Mouse (Mus musculus): ENCODE results near the gene Rpl18.

Gene Rpl18

DNA sequence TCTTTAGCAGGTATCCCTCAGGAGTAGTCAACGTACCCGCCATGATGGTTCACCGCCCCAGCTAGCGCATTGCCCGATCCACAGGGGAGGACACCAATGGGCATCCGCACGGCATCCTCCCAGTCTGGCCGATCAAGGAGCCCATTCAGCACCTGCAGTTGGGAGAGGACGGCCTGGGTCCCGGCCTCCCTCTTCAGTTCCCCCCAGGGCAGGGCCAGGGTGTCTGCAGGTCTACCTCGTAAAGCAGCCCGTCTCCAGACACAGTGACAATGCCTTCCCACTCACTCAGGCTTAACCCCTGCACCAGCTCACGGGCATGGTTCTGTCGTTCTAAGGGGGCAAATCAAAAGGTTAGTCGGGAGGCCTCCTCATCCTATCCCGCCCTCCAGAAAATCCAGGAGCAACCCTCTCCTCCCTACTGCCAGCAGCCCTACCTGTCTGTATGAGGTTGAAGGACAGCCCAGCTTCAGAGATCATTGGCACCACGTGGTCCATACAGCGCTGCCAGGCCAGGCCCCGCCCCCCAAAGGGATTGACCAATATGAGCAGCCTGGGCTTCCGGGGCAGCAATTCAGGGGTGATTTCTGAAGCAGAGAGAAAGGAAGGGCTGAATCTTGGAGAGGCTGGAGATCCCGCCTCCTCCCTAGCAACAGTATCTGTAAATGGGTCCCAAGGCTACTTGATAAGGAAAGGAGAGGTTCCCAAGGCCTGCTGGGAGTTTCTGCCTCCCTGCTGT is 3.1 kb upstream of the Rpl18 start:
- CTCF ChIA-PET = interaction anchor here (0.6 kb wide), 1 partner anchor 64 kb away, joined by 6 read pairs; no protein-coding TSS in a partner anchor

DNA sequence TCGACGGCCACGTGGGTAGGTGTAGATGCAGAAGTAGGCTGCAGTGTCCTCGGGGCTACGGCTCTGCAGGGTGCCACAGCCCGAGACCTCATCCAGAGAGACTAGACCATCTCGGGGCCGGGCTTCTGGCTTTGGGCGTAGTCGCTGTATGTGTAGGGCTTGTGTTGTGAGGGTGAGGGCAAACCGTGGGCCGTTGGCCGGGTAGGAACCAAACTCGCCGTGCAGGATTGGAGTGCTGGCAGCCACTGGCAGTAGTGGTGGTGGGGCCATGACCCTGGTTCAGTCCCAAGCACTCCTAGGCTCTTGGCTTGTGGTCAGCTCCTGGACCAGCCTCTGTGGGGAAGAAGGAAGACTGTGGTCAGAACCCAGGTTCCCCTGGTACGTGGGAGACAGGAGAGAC is 1.9 kb upstream of the Rpl18 start:
- CTCF ChIA-PET = no interaction called here

DNA sequence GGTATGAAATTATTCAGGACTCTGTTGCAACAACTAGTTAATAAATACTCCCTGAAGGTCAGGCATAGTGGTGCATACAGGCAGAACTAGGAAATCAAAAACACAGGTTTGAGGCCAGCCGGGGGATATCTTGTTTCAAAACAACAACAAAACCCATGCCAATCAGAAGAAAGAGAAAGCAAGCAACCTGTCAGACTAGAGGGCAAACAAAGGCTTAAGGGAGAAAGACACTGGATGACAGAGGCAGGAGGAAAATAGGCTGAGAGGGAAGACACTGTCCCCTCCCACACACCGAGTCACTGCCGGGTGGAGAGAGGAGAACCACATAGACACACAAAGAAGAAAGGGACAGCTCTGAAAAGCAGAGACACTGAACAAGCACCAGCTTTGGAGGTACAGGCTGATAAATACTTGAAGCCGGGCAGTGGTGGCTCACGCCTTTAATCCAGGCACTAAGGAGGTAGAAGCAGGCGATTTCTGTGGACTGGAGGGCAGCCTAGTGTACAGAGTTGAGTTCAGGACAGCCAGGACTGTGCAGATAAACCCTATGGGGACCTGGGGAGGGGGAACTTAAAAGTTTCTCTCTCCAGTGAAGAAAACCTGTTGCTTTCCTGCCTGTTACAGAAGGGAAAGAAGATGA is 1.3 kb upstream of the Rpl18 start:
- CTCF ChIA-PET = interaction anchor here (0.9 kb wide), 1 partner anchor 9 kb away, joined by 3 read pairs; the partner anchor contains the start of gene Dbp

DNA sequence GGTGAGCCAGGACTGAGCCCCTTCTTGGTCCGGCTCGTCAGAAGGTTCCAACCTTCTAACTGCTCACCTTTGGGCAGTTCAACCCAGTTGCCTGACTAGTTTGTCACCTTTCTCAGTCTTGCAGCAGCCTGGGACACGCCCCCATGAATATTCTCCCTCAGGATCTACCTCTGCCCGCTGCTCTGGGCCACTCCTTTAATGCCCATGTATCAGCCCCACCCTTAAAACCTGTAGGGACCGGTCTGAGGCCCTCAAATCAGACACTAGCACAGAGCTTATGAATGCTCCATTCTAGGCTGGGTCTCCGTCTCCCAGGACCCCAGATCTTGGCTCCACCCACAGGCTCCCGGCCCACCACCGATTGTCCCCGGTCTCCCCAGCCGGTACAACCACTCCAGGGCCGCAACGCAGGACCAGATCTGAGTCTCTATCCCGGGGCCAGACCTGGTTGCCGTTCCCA is 597 bp upstream of the Rpl18 start:
- CTCF ChIA-PET = interaction anchor here (0.7 to 0.9 kb wide), 2 partner anchors 9 to 204 kb away, joined by 3 read pairs; partner anchors contain the start of gene Dbp

DNA sequence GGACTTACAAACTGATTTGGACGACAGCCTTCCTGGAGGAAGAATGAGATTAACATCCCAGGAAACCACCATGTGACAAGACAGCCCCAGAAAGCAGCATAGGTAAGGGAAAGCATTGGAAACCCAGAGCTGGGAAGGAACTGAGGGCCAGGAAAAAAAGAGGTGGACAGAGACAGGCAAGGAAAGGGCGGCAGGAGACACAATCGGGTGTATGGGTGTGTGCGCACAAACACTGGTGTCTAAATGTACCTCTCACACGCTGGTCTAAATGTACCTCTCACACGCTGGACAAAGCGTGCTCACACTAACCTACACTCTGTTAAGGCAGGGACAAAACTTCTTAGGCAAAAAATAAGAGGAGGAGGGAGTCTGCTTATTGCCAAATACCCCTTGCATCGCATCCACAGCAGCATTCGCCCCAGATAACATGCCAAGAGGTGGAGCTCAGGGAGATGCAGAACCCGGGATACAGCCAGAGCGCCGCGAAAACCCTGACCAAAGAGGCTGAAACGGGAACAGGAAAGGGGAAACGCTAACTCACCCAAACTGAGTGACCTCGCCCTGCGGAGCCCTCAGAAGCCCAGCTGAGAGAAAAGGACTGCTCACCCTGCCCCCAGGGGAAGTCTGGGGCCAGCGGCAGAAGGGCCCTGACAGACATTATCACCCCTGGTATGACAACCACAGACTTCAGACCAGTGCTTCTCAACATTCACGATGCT is 643 bp downstream of the Rpl18 start:
- CTCF ChIA-PET = no interaction called here

DNA sequence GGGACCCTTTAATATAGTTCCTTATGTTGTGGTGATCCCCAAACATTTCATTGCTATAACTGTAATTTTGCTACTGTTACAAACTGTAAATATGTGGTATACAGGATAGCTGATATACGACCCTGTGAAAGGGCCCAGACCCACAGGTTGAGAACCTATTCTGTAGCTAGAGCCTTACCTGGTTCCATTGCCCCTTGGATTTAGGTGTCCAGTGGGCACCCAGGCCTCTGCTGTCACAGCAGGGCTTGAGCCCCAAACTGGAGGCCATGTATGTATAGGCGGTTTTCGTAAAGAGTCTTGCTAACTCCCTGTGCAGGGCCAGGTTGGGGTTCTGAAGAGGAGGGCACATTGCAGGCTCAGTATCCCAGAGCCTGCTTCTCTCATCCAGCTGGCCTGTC is 1.2 kb downstream of the Rpl18 start:
- CTCF ChIA-PET = interaction anchor here (0.6 to 1.2 kb wide), 2 partner anchors 12 to 83 kb away, joined by 3 to 11 read pairs; partner anchors contain the start of gene Dbp

DNA sequence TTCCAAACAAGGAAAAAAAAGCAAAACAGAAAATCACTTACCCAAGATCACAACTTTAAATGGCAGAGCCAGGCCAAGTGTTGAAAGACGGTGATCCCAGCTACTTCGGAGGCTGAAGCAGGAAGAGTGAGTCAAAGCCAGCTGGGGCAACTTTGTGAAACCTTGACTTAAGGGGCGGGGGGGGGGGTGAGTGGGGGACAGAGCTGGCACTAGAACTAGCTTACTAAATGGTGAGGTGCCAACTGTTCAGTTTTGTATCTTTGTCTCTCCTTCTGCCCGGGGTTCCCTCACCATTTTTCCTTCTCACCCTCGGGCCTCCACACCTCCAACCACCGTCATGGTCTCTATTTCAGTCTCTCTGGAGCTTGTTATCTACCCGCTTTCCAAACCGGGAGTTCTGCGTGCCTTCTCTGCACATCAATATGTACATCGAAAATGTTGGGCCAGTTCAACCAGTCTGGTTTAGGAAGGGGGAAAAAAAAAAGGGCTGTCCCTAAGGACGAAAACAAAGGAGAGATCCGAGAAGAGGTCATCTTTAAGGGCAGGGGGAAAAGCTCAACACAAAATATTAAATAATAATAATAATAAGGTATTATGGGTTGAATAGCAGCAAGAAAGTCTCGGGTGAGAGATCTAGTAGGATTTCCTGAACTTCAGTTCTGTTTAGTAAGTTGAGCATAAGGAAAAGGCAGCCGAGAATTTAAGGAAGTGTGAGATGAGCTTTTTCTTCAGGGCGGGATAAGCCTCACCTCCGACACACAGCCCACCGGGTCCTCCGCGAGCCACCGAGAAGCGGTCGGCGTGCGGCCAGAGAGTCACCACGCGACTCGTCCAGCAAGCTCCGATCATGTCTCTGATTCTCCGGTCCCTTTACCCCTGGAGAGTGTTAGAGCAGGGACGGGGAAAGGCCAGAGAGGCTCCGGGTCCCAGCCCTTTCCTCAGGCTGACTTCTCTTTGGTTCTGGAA is 2.0 kb downstream of the Rpl18 start:
- CTCF ChIA-PET = interaction anchor here (0.5 to 1.2 kb wide), 4 partner anchors 9 to 158 kb away, joined by 3 to 11 read pairs (median 8); partner anchors contain the start of gene Dbp

DNA sequence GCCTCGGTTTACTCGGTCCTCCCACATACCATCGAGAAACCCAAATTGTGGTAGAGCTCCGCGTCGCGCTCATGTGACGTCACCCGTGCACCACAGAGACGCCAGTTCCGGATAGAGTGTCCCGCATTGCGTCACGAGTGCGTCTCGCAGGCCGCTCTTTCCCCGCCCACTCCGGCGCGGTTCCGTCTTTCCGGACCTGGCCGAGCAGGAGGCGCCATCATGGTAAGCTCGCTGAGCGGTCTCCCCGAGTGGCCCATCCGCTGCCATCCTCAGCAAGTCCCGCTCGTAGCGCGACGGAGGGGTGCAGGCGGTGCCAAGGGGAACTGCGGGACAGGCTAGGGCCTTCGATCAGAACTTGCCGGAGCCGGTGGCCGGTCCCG is 2.7 kb downstream of the Rpl18 start, which contains the start of gene Sphk2:
Gene Sphk2, minus strand, starts transcription at position 85 of the 380 bp plus-strand sequence.
- CTCF ChIA-PET = interaction anchor here (0.9 to 1.2 kb wide), 2 partner anchors 10 to 13 kb away, joined by 3 to 8 read pairs; partner anchors contain the start of gene Dbp

DNA sequence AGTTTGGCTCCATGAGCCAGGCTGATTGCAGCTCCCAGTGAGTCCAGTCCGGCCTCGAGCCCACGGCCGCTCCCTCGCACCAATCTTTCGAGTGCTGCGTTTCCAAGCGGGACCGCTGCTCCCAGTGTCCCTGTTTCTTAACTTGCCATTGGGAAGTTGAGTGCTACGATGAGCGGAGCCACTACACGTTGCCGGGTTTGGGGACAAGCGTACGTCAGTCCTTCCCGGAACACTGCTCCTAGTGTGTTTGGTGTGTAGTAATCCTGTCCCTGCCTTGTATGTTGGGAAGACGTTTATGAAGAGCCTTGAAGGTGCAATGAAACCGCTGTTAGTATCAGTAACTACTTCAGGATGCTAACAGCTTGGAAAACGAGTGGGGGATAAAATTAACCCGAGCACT is 3.1 kb downstream of the Rpl18 start:
- CTCF ChIA-PET = interaction anchor here (1.0 kb wide), 1 partner anchor 155 kb away, joined by 3 read pairs; no protein-coding TSS in a partner anchor

DNA sequence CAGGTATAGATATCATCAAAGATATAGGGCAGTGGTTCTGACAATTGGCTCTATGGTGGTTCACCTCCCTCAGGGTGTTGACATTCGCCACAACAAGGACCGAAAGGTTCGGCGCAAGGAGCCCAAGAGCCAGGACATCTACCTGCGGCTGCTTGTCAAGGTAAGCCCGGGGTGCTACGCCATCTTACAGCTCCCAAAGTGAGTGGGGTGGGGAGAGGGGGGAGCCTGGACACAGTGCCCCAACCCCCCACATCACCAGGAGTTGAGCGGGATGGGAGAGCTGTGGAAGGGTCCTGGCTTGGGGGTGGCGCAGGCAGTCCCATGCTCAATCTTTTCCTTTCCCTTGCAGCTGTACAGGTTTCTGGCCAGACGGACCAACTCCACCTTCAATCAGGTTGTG is 3.9 kb downstream of the Rpl18 start:
- CTCF ChIA-PET = interaction anchor here (0.6 to 1.0 kb wide), 3 partner anchors 147 to 214 kb away, joined by 3 to 10 read pairs (median 3); no protein-coding TSS in a partner anchor

DNA sequence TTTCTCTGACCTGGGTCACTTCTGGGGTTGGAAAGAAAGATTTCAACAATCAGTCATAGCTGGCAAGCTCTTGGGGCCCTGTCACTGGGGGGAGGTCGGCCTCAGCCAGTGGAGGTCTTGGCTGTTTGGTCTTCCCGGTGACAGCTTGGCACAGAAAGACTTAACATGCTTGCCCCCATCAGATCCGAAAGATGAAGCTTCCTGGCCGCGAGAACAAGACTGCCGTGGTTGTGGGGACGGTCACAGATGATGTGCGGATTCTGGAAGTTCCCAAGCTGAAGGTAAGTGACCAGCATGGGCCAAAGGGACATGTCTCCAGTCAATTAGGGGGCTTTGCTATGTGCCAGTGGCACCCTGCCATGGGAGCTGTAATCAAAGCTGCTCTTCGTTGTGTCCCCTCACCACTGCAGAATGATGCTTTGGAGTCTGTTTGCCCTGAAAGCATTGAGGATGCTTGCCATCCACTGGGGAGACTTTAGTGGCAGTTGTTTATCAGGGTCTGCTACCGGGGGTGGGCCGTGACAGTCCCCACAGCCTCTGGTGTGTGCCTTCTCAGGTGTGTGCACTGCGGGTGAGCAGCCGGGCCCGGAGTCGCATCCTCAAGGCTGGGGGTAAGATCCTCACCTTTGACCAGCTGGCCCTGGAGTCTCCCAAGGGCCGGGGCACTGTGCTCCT is 4.6 kb downstream of the Rpl18 start:
- CTCF ChIA-PET = no interaction called here

DNA sequence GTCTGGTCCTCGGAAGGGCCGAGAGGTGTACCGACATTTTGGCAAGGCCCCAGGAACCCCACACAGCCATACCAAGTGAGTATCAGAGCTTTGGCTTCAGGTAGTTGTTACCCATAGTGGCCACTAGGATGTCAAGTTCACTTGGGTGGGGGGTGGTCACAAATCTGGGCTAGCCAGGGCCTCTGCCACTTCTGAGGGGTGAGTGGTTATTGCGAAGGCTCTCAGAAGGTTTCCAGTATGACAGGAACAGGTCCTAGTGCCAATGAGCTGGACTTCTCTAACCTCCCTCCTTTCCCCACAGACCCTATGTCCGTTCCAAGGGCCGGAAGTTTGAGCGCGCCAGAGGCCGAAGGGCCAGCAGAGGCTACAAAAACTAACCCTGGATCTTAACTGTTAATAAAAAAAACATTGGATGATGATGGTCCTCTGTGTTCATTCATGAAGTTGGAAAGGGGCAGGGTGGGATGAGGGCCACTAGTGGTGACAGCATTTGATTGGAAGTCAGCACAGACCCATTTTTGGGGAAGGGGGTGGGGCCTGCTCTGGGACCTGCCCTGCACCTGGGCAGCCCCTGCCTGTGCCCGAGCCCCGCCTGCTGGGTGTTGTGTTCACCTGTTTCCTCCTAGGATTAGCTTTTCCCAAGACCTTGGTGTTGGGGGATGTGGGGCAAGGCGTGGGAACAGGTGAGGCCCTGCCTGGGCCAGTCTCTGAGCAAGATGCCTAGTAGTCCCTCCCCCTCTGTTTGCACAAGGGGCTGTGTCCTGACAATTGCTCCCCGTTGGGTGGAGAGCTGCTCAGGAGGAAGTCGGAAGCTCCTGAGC is 5.4 kb downstream of the Rpl18 start, which contains the start of gene Fam83e:
Gene Fam83e, plus strand, starts transcription at position 800 of the 821 bp plus-strand sequence.
- CTCF ChIA-PET = no interaction called here

DNA sequence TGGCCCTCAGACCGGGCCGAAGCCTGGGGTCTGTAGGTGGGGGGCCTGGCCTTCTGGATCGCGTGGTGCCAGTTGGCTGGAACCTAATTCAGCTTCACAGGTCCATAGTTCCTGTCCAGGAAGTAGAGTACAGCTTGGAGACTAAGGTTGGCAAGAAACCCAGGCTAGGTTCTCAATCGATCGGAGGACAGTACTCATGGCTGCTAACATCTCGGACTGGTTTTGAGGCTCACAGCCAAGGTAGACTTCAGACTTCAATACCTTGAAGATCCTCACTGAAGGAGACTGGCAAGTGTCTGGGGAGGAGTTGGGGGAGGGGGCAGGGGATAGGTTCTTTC is 5.9 kb downstream of the Rpl18 start:
- CTCF ChIA-PET = no interaction called here

DNA sequence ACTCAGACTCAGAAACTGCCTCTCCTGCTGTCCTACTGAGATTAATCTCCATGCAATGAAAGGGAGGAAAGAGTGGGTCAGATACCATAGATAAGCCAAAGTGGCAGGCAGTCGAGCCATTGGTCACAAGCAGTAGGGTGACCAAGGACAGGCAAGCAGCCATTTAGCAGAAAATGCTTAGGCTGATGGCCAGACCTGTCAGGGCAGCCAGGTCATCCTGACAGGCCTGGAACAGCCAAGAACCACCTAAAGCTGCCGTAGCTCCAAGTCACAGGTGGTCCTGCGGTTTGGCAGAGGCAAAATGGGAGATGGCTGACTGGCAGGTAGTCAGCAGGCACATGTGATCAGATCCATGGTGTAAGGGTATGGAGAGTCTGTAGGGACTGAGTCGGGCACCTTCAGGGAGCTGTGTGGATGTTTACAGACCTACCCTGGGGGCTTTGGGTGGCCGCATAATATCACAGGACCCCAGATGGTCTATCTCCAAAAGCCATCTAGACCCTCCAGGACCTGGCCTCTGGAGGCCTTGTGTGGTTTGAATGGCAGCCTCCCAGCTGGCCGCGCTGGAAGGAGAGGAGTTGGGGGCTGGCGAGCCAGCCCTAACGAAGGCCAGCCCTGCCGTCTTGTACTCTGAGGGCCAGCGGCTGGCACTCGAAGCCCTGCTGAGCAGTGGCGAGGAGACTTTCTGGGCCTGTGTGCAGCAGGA is 6.5 kb downstream of the Rpl18 start:
- CTCF ChIA-PET = no interaction called here

DNA sequence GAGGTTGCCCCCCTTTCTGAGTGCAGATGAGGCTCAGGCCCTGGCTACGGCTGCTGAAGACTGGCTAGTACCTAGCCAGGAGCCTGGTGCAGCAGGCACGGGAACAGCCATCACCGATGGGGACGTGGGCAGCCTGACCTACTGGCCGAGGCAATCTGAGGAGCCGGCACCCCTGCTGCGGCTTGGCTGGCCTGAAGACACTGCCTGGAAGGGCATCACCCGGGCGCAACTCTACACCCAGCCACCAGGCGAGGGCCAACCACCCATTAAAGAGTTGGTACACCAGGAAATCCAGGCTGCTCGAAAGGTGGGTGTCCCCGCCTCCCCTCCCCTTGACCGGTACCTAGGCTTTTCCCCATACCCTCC is 7.1 kb downstream of the Rpl18 start:
- CTCF ChIA-PET = no interaction called here

DNA sequence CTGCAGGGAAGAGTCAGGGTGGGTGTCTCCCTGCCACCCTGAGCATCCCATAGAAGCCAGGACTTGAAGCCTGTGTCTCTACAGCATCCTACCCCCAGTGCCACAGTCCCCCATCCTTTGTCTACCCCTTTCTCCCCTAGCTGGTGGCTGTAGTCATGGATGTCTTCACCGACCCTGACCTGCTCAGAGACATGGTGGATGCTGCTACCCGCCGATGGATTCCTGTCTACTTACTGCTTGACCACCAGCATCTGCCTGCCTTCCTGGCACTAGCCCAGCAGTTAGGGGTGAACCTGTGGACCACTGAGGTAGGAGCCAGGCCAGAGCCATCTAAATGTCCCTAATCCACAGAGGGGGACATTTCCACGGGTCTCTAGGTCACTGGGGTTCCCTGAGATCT is 8.0 kb downstream of the Rpl18 start:
- CTCF ChIA-PET = no interaction called here

DNA sequence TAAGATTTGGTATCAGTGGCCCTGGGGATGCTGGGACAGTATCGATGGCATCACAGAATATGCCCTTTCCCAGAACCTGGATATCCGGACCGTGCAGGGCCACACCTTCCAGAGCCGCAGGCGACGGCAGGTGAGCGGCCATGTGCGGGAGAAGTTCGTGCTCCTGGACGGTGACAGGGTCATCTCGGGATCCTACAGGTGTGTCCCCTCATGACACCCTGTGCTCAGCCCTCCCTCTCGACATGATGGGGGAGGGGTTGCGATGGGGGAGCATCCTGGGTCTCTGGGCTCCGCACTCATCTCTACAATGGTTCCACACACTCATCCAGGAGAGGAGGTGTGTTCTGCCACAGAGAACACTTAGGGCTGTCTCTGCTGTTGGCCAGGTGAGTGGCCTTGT is 8.5 kb downstream of the Rpl18 start:
- CTCF ChIA-PET = no interaction called here

DNA sequence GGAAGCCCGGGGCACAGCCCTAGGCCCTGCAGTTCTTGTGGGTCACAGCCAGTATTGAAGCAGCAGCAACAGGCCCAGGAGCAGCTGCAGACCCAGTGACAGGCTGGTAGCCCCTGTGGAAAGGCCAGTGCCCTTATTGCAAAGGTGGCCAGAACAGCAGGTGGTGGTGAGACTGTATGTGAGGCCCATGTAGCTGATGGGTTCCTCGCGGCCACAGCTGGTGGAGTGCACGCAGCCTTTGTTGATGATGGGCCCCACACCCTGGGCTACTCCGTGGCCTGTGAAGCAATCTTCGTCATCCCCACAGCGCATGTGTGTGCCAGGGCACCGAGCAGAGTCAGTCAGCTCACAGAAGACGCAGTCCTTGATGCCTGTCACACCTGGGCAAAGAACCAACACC is 9.9 kb downstream of the Rpl18 start:
- CTCF ChIA-PET = interaction anchor here (0.6 kb wide), 1 partner anchor 211 kb away, joined by 6 read pairs; no protein-coding TSS in a partner anchor

DNA sequence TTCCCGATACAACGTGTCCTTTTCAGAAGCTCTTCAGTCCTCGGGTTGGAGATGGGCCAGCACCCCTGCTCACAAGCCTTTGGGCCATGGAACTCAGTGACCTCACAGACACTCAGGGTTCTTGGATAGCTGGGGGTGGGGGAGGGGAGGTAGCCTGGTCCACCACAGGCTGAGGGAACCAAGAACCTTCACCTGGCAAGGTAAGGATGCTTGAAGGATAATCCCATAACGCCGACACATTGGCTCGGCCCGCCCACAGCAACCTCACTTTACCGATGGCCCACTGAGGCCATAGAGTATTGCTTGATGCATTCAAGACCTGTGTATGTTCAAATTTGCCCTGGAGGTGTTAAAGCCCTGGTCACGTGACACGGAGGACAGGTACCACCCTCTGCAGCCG is 10.5 kb downstream of the Rpl18 start, which contains the start of gene Spaca4:
Gene Spaca4, minus strand, starts transcription at position 101 of the 400 bp plus-strand sequence.
- CTCF ChIA-PET = interaction anchor here (0.6 kb wide), 1 partner anchor 210 kb away, joined by 6 read pairs; no protein-coding TSS in a partner anchor

Measured in spleen, embryonic (tissue).